Mouse (Mus musculus) forebrain, embryonic 13.5 days (tissue): ENCODE data around the gene Npb. TPM values are rescaled to one million over a fixed set of nuclear protein-coding genes. Genes with fewer than 3 reads are reported as not detected.
A peak's percentile ranks its signal among the peaks of the same experiment; 100 is the strongest.

ENCODE experiments used
- ATAC-seq: fragments of 200-750 bp; cut with Nextera tagmentation; 2 replicates; pipeline ENCODE4 v1.8.0; 2017
- H3K27ac ChIP-seq: fragments of 300-500 bp; sonication (generic); 2 replicates; pipeline ENCODE4 v1.5.1; 2015; ENCODE audit warnings: inconsistent platforms, mild to moderate bottlenecking, moderate library complexity
- H3K27me3 ChIP-seq: fragments of 300-500 bp; sonication (generic); 2 replicates; pipeline ENCODE4 v1.6.1; 2015; ENCODE audit warnings: mild to moderate bottlenecking, inconsistent platforms
- H3K36me3 ChIP-seq: fragments of 300-500 bp; sonication (generic); 2 replicates; pipeline ENCODE4 v1.6.1; 2015; ENCODE audit warnings: mild to moderate bottlenecking, inconsistent platforms; ENCODE audit not compliant: poor library complexity, severe bottlenecking
- H3K4me1 ChIP-seq: fragments of 300-500 bp; sonication (generic); 2 replicates; pipeline ENCODE4 v1.6.1; 2015; ENCODE audit warnings: inconsistent platforms
- H3K4me2 ChIP-seq: fragments of 300-500 bp; sonication (generic); 2 replicates; pipeline ENCODE4 v1.6.1; 2015; ENCODE audit warnings: inconsistent platforms, mild to moderate bottlenecking, moderate library complexity
- H3K4me3 ChIP-seq: fragments of 300-500 bp; sonication (generic); 2 replicates; pipeline ENCODE4 v1.5.1; 2015; ENCODE audit warnings: mild to moderate bottlenecking, inconsistent platforms
- H3K9ac ChIP-seq: fragments of 300-500 bp; sonication (generic); 2 replicates; pipeline ENCODE4 v1.6.1; 2015; ENCODE audit warnings: mild to moderate bottlenecking, inconsistent platforms
- H3K9me3 ChIP-seq: fragments of 300-500 bp; sonication (generic); replicated peaks from 2 replicates; pipeline ENCODE4 v1.6.1; 2016; ENCODE audit warnings: inconsistent platforms
- WGBS: fragments of 180-500 bp; shearing (Covaris S2); methylation state at CpG from one replicate; pipeline ENCODE4 v1.1.7; 2015; 5-methylcytosine and 5-hydroxymethylcytosine counted together
- microRNA-seq: library from miRNA; unstranded; fragments of <30 nt; microRNA quantifications from one replicate; pipeline ENCODE4, GENCODE M21; 2016
- polyA plus RNA-seq: library from polyadenylated mRNA; unstranded; fragments of >200 nt; fragmentation: Nextera tagmentation; extraction: Ambion mirVana; gene quantifications from 2 replicates; pipeline ENCODE4 v1.2.1, GENCODE M21; 2015

Gene Npb
- polyA plus RNA-seq, 1 experiment from 2014 or later, result not detected

DNA sequence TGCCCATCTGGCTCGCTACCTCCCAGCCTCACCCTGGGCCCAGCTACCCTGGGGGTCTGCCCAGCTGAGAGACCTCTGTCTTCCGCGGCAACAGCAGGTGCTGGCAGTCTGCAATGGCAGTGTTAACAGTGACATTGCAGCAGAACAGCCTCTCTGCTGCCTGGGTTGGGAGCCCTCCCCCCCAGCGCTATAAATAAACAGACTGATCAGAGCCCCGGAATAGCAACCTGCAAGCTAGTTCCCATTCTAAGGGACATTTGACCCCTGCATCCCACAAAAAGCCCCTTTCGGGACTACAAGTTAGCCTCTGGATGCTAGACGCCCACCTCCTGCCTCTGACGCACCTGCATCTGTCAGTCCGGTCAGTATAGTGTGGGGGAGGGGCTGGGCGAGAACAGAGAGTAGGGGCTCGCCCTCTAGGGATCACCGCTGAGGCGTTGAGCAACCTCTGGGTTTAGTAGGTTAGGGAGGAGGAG is 39.8 kb downstream of the Npb start, which contains the start of gene Myadml2:
TSS of gene Myadml2 (minus strand) at position 158 of the 476 bp plus-strand sequence.
- peak within 1 kb of the TSS; percentile 48 for H3K9ac ChIP-seq
- H3K27me3 ChIP-seq, result peaks cover 17% of the 10 kb centered on the region
- no peak for ATAC-seq
- no peaks in the 10 kb centered on the region for H3K9me3 ChIP-seq
- H3K4me1 ChIP-seq, result peaks cover 15% of the 10 kb centered on the region
- 7% methylated on average over 13 of the region's 13 CpGs for WGBS
- H3K27ac ChIP-seq, result no peak within 1 kb of the TSS
- H3K4me3 ChIP-seq, result no peak within 1 kb of the TSS; the same call in 1 of the 2 replicates
- no peaks in the 10 kb centered on the region for H3K36me3 ChIP-seq
- peak within 1 kb of the TSS; percentile 45 for H3K4me2 ChIP-seq

DNA sequence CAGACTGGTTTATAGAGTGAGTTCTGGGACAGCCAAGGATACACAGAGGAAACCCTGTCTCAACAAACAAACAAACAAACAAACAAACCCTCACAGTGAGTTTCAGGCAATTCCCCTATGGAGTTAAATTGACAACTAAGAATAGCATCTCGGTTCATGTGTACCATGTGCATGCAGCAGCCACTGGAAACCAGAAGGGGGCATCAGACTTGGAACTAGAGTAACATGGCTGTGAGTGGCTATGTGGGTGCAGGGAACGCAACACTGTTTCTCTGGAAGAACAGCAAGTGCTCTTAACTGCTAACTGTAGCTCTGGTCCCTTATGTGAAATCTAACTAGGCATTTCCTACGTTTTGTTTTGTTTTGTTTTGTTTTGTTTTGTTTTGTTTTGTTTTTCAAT is 43.6 kb downstream of the Npb start:
- Histone ChIP-seq H3K36me3 (no peaks in the 10 kb centered on the region), H3K9ac (no peak overlapping the region), H3K27me3 (peaks cover 31% of the 10 kb centered on the region), H3K4me2 (no peak overlapping the region), H3K27ac (no peak overlapping the region), H3K4me1 (peaks cover 7% of the 10 kb centered on the region), H3K4me3 (no peak overlapping the region), H3K9me3 (no peaks in the 10 kb centered on the region)
- WGBS, result 69% methylated on average over 3 of the region's 3 CpGs
- ATAC-seq, result no peak

DNA sequence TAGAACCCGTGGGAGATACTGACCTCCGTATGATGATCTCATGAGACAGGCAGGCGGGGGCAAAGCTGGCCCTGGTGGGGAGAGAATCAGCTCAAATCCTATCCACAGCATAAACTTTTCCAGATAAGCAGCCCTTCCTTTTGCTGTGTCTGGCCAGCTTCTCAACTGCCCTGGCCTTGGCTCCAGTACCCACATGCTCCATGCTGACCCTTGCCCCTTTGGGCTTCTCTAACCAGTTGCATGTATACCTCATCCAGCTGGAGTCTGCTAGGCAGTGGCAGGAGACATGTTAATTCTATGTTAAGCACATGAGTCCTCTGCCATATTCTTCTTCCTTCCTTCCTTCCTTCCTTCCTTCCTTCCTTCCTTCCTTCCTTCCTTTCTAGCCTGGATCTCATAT is 46.5 kb downstream of the Npb start:
- no peak overlapping the region for H3K27ac ChIP-seq
- peaks cover 45% of the 10 kb centered on the region for H3K27me3 ChIP-seq
- peaks cover 4% of the 10 kb centered on the region for H3K4me1 ChIP-seq
- no peak overlapping the region for H3K4me3 ChIP-seq
- no peak overlapping the region for H3K9ac ChIP-seq
- no peaks in the 10 kb centered on the region for H3K36me3 ChIP-seq
- H3K9me3 ChIP-seq, result no peaks in the 10 kb centered on the region
- ATAC-seq, result no peak
- 83% methylated on average over 3 of the region's 3 CpGs for WGBS
- H3K4me2 ChIP-seq, result no peak overlapping the region

DNA sequence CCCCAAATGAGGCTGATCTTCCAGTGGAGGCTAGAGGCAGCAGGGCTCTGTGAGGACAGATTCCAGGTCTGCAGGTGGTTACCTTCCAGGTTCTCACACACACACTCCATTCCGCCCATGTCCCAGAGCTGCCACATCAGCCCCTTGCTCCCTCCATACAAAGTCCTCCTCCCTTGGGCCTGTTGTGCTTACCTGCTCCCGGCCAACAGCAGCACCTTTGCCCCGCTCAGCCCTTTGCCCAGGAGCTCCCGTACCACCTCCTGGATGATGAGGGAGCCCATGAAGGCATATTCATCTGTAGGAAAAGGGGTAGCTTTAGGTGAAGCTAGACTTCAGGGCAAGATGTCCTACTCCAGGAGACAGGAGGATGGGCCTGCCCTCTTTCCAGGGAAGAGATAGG is 49.0 kb downstream of the Npb start:
- no peak overlapping the region for H3K4me3 ChIP-seq
- no peaks in the 10 kb centered on the region for H3K9me3 ChIP-seq
- H3K27me3 ChIP-seq, result peaks cover 71% of the 10 kb centered on the region
- H3K4me2 ChIP-seq, result no peak overlapping the region
- peaks cover 21% of the 10 kb centered on the region for H3K4me1 ChIP-seq
- WGBS, result 89% methylated on average over 4 of the region's 4 CpGs
- H3K27ac ChIP-seq, result no peak overlapping the region
- H3K9ac ChIP-seq, result no peak overlapping the region
- no peaks in the 10 kb centered on the region for H3K36me3 ChIP-seq
- ATAC-seq, result no peak

Small RNA genes lying within 50 kb of the gene (microRNA-seq; reads per million reads assigned to microRNA genes)
- gene Mir6936, result 1.1 reads per million

Other genes with a start within 250 kb of the Npb start
- 1.3 and 1.7 TPM in 2 replicates for gene Fscn2, start 246.9 kb upstream of the Npb start, polyA plus RNA-seq
- gene Faap100, start 229.7 kb upstream of the Npb start, polyA plus RNA-seq, result 51.0 and 63.1 TPM in 2 replicates
- 33.6 and 33.9 TPM in 2 replicates for gene Nploc4, start 170.8 kb upstream of the Npb start, polyA plus RNA-seq
- gene Tspan10, start 165.8 kb upstream of the Npb start, polyA plus RNA-seq, result not detected in 2 replicates
- gene Pde6g, start 155.0 kb upstream of the Npb start, polyA plus RNA-seq, result 0.19 and 0.20 TPM in 2 replicates
- 9.2 and 10.7 TPM in 2 replicates for gene Oxld1, start 150.4 kb upstream of the Npb start, polyA plus RNA-seq
- gene Ccdc137, start 150.4 kb upstream of the Npb start, polyA plus RNA-seq, result 30.9 and 31.3 TPM in 2 replicates
- gene Arl16, start 140.9 kb upstream of the Npb start, polyA plus RNA-seq, result 49.8 and 56.5 TPM in 2 replicates
- 127 TPM in 2 replicates for gene Mrpl12, start 123.9 kb upstream of the Npb start, polyA plus RNA-seq
- 31.1 and 41.9 TPM in 2 replicates for gene Slc25a10, start 116.6 kb upstream of the Npb start, polyA plus RNA-seq
- gene Gcgr, start 77.8 kb upstream of the Npb start, polyA plus RNA-seq, result 0.08 and 0.21 TPM in 2 replicates
- gene Mcrip1, start 58.8 kb upstream of the Npb start, polyA plus RNA-seq, result 228 and 240 TPM in 2 replicates
- not detected in 2 replicates for gene Ppp1r27, start 57.3 kb upstream of the Npb start, polyA plus RNA-seq
- gene P4hb, start 35.2 kb upstream of the Npb start, polyA plus RNA-seq, result 253 and 286 TPM in 2 replicates
- 462 and 508 TPM in 2 replicates for gene Arhgdia, start 26.9 kb upstream of the Npb start, polyA plus RNA-seq
- gene Alyref, start 10.1 kb upstream of the Npb start, polyA plus RNA-seq, result 420 and 488 TPM in 2 replicates
- 204 and 211 TPM in 2 replicates for gene Anapc11, start 10.1 kb upstream of the Npb start, polyA plus RNA-seq
- gene Pcyt2, start 9.5 kb downstream of the Npb start, polyA plus RNA-seq, result 140 and 159 TPM in 2 replicates
- 42.7 and 43.1 TPM in 2 replicates for gene Sirt7, start 16.8 kb downstream of the Npb start, polyA plus RNA-seq
- gene Mafg, start 25.1 kb downstream of the Npb start, polyA plus RNA-seq, result 19.8 and 24.1 TPM in 2 replicates
- gene Pycr1, start 35.3 kb downstream of the Npb start, polyA plus RNA-seq, result 23.9 and 25.5 TPM in 2 replicates
- 0.25 and 0.81 TPM in 2 replicates for gene Myadml2, start 39.7 kb downstream of the Npb start, polyA plus RNA-seq
- 0.15 and 0.29 TPM in 2 replicates for gene Notum, start 52.7 kb downstream of the Npb start, polyA plus RNA-seq
- 142 and 151 TPM in 2 replicates for gene Aspscr1, start 64.5 kb downstream of the Npb start, polyA plus RNA-seq
- gene Cenpx, start 105.3 kb downstream of the Npb start, polyA plus RNA-seq, result 127 TPM in 2 replicates
- 64.5 and 72.9 TPM in 2 replicates for gene Lrrc45, start 105.4 kb downstream of the Npb start, polyA plus RNA-seq
- gene Rac3, start 113.0 kb downstream of the Npb start, polyA plus RNA-seq, result 83.0 and 105 TPM in 2 replicates
- gene Dcxr, start 118.8 kb downstream of the Npb start, polyA plus RNA-seq, result 7.8 and 9.5 TPM in 2 replicates
- 0.26 TPM in 1 of 2 replicates, not detected in the other for gene Cbr2, start 123.6 kb downstream of the Npb start, polyA plus RNA-seq
- 2.7 and 4.0 TPM in 2 replicates for gene Hmga1b, start 154.3 kb downstream of the Npb start, polyA plus RNA-seq
- 58.4 and 63.1 TPM in 2 replicates for gene Rfng, start 175.7 kb downstream of the Npb start, polyA plus RNA-seq
- 261 and 280 TPM in 2 replicates for gene Gps1, start 175.8 kb downstream of the Npb start, polyA plus RNA-seq
- gene Dus1l, start 187.9 kb downstream of the Npb start, polyA plus RNA-seq, result 58.6 and 67.7 TPM in 2 replicates
- gene Fasn, start 216.1 kb downstream of the Npb start, polyA plus RNA-seq, result 61.4 and 79.4 TPM in 2 replicates